Mouse (Mus musculus) macrophage (primary cell): Measurements from ENCODE around the gene Gm17387. TPM values are rescaled to one million over a fixed set of nuclear protein-coding genes. Genes with fewer than 3 reads are reported as not detected.

Experiments
- H3K27ac ChIP-seq: fragments of 350-480 bp; formaldehyde crosslinking; 2 replicates; pipeline ENCODE4 v1.9.0; 2021
- H3K36me3 ChIP-seq: fragments of 350-480 bp; formaldehyde crosslinking; 2 replicates; pipeline ENCODE4 v1.9.0; 2021; ENCODE audit errors: inconsistent target
- H3K4me3 ChIP-seq: fragments of 350-480 bp; formaldehyde crosslinking; 2 replicates; pipeline ENCODE4 v1.9.0; 2021; ENCODE audit errors: inconsistent target
- H3K79me2 ChIP-seq: fragments of 350-480 bp; formaldehyde crosslinking; 2 replicates; pipeline ENCODE4 v1.9.0; 2021; ENCODE audit errors: inconsistent target
- whole genome bisulfite sequencing: methylation state at CpG from one replicate; pipeline ENCODE4 v1.1.7; 2026; ENCODE audit warnings: inconsistent platforms; ENCODE audit not compliant: missing documents; 5-methylcytosine and 5-hydroxymethylcytosine counted together
- polyA plus RNA-seq: library from polyadenylated mRNA; stranded (reverse); fragments of 250-400 nt; gene quantifications from 3 replicates; pipeline ENCODE4 v1.2.4, GENCODE M21; 2018; ENCODE audit warnings: inconsistent platforms

Gm17387 gene
- polyA plus RNA-seq, 1 experiment from 2014 or later, result not detected

- no peak overlapping the region for H3K27ac ChIP-seq
- no peak overlapping the region for H3K4me3 ChIP-seq
- WGBS, result 85% methylated on average over 2 of the region's 2 CpGs
- H3K36me3 ChIP-seq, result no peaks in the 10 kb centered on the region
- no peaks in the 10 kb centered on the region for H3K79me2 ChIP-seq
These were observed 20.4 kb downstream of the Gm17387 start for GRCm38 (mm10) chr7:141049326-141049725.

GRCm38 (mm10) chr7:141051060-141051685 is 22.2 kb downstream of the Gm17387 start:
- 86% methylated on average over 15 of the region's 17 CpGs for WGBS
- Histone ChIP-seq H3K36me3 (no peaks in the 10 kb centered on the region), H3K27ac (no peak overlapping the region), H3K79me2 (no peaks in the 10 kb centered on the region), H3K4me3 (no peak overlapping the region)

- 94% methylated on average over 4 of the region's 4 CpGs for WGBS
- no peak overlapping the region for H3K27ac ChIP-seq
- H3K4me3 ChIP-seq, result no peak overlapping the region
- no peaks in the 10 kb centered on the region for H3K79me2 ChIP-seq
- no peaks in the 10 kb centered on the region for H3K36me3 ChIP-seq
These were observed 23.1 kb downstream of the Gm17387 start for GRCm38 (mm10) chr7:141052016-141052415.

GRCm38 (mm10) chr7:141052421-141052820 is 23.5 kb downstream of the Gm17387 start:
- H3K4me3 ChIP-seq, result no peak overlapping the region
- no peaks in the 10 kb centered on the region for H3K36me3 ChIP-seq
- 91% methylated on average over 2 of the region's 2 CpGs for WGBS
- no peak overlapping the region for H3K27ac ChIP-seq
- H3K79me2 ChIP-seq, result no peaks in the 10 kb centered on the region

- WGBS, result 80% methylated on average over 4 of the region's 4 CpGs
- H3K79me2 ChIP-seq, result no peaks in the 10 kb centered on the region
- no peak overlapping the region for H3K4me3 ChIP-seq
- no peaks in the 10 kb centered on the region for H3K36me3 ChIP-seq
- H3K27ac ChIP-seq, result no peak overlapping the region
These were observed 26.9 kb downstream of the Gm17387 start for GRCm38 (mm10) chr7:141055785-141056184.

GRCm38 (mm10) chr7:141056976-141057375 is 28.0 kb downstream of the Gm17387 start:
- no peak overlapping the region for H3K27ac ChIP-seq
- H3K79me2 ChIP-seq, result no peaks in the 10 kb centered on the region
- H3K36me3 ChIP-seq, result no peaks in the 10 kb centered on the region
- 41% methylated on average over 6 of the region's 6 CpGs for WGBS
- H3K4me3 ChIP-seq, result no peak overlapping the region

GRCm38 (mm10) chr7:141057541-141057940 is 28.6 kb downstream of the Gm17387 start:
- Histone ChIP-seq H3K79me2 (no peaks in the 10 kb centered on the region), H3K4me3 (no peak overlapping the region), H3K27ac (no peak overlapping the region), H3K36me3 (no peaks in the 10 kb centered on the region)
- WGBS, result 100% methylated on average over 1 of the region's 1 CpGs

- H3K27ac ChIP-seq, result no peak overlapping the region
- no peaks in the 10 kb centered on the region for H3K36me3 ChIP-seq
- no peaks in the 10 kb centered on the region for H3K79me2 ChIP-seq
- 75% methylated on average over 14 of the region's 14 CpGs for WGBS
- no peak overlapping the region for H3K4me3 ChIP-seq
These were observed 29.8 kb downstream of the Gm17387 start for GRCm38 (mm10) chr7:141058601-141059341.

- no peaks in the 10 kb centered on the region for H3K79me2 ChIP-seq
- no peak overlapping the region for H3K27ac ChIP-seq
- H3K36me3 ChIP-seq, result no peaks in the 10 kb centered on the region
- no peak overlapping the region for H3K4me3 ChIP-seq
- 78% methylated on average over 2 of the region's 2 CpGs for WGBS
These were observed 31.0 kb downstream of the Gm17387 start for GRCm38 (mm10) chr7:141059929-141060328.

GRCm38 (mm10) chr7:141060426-141061242 is 31.7 kb downstream of the Gm17387 start, which contains the start of gene B4galnt4:
Gene B4galnt4, plus strand, starts transcription at chr7:141061104.
- 3% methylated on average over 70 of the region's 72 CpGs for WGBS
- Histone ChIP-seq H3K27ac (no peak within 1 kb of the TSS), H3K4me3 (no peak within 1 kb of the TSS), H3K79me2 (no peaks in the 10 kb centered on the region), H3K36me3 (no peaks in the 10 kb centered on the region)

- no peaks in the 10 kb centered on the region for H3K36me3 ChIP-seq
- H3K27ac ChIP-seq, result no peak overlapping the region
- 14% methylated on average over 37 of the region's 37 CpGs for WGBS
These were observed 32.4 kb downstream of the Gm17387 start for GRCm38 (mm10) chr7:141061269-141061692.

GRCm38 (mm10) chr7:141062525-141062924 is 33.6 kb downstream of the Gm17387 start:
- Histone ChIP-seq H3K4me3 (no peak overlapping the region), H3K79me2 (no peaks in the 10 kb centered on the region), H3K27ac (no peak overlapping the region), H3K36me3 (no peaks in the 10 kb centered on the region)
- 85% methylated on average over 7 of the region's 7 CpGs for WGBS

More at GRCm38 (mm10) chr7:141061269-141061692, 32.4 kb downstream of the Gm17387 start:
- Histone ChIP-seq H3K4me3 (no peak overlapping the region), H3K79me2 (no peaks in the 10 kb centered on the region)

GRCm38 (mm10) chr7:141063353-141063752 is 34.4 kb downstream of the Gm17387 start:
- 100% methylated on average over 3 of the region's 3 CpGs for WGBS
- Histone ChIP-seq H3K79me2 (no peaks in the 10 kb centered on the region), H3K27ac (no peak overlapping the region), H3K4me3 (no peak overlapping the region), H3K36me3 (no peaks in the 10 kb centered on the region)

GRCm38 (mm10) chr7:141064175-141064574 is 35.2 kb downstream of the Gm17387 start:
- Histone ChIP-seq H3K36me3 (no peaks in the 10 kb centered on the region), H3K79me2 (no peaks in the 10 kb centered on the region), H3K4me3 (no peak overlapping the region), H3K27ac (no peak overlapping the region)
- 23% methylated on average over 7 of the region's 7 CpGs for WGBS

- H3K36me3 ChIP-seq, result no peaks in the 10 kb centered on the region
- 35% methylated on average over 7 of the region's 7 CpGs for WGBS
- no peak overlapping the region for H3K4me3 ChIP-seq
- H3K27ac ChIP-seq, result no peak overlapping the region
- H3K79me2 ChIP-seq, result no peaks in the 10 kb centered on the region
These were observed 35.6 kb downstream of the Gm17387 start for GRCm38 (mm10) chr7:141064576-141064975.
